Mouse (Mus musculus) embryonic facial prominence, embryonic 14.5 days (tissue): ENCODE measurements around the gene Agbl5. TPM values are rescaled to one million over a fixed set of nuclear protein-coding genes. Genes with fewer than 3 reads are reported as not detected.

Source experiments
- ATAC-seq: fragments of 200-750 bp; cut with Nextera tagmentation; 2 replicates; pipeline ENCODE4 v1.8.0; 2017; ENCODE audit warnings: low read depth, moderate number of reproducible peaks, moderate TSS enrichment
- DNase-seq: peaks from one replicate; pipeline ENCODE4 v3.0.0-alpha.2; 2015; ENCODE audit warnings: low spot score
- H3K27ac ChIP-seq: fragments of 300-500 bp; sonication (generic); replicated peaks from 2 replicates; pipeline ENCODE4 v1.5.1; 2014; ENCODE audit warnings: low read depth, mild to moderate bottlenecking, low read length, moderate library complexity
- H3K27me3 ChIP-seq: fragments of 300-500 bp; sonication (generic); replicated peaks from 2 replicates; pipeline ENCODE4 v1.6.1; 2014; ENCODE audit warnings: low read length; ENCODE audit not compliant: control insufficient read depth, insufficient read depth
- H3K36me3 ChIP-seq: fragments of 300-500 bp; sonication (generic); 2 replicates; pipeline ENCODE4 v1.6.1; 2014; ENCODE audit warnings: low read length, mixed read lengths; ENCODE audit not compliant: control insufficient read depth, insufficient read depth
- H3K4me1 ChIP-seq: fragments of 300-500 bp; sonication (generic); 2 replicates; pipeline ENCODE4 v1.6.1; 2014; ENCODE audit warnings: antibody characterized with exemption, low read length; ENCODE audit not compliant: control insufficient read depth, insufficient read depth
- H3K4me2 ChIP-seq: fragments of 300-500 bp; sonication (generic); 2 replicates; pipeline ENCODE4 v1.6.1; 2014; ENCODE audit warnings: low read depth, mild to moderate bottlenecking, low read length, moderate library complexity, mixed read lengths
- H3K4me3 ChIP-seq: fragments of 300-500 bp; sonication (generic); 2 replicates; pipeline ENCODE4 v1.5.1; 2014; ENCODE audit warnings: low read depth, mild to moderate bottlenecking, low read length
- H3K9ac ChIP-seq: fragments of 300-500 bp; sonication (generic); 2 replicates; pipeline ENCODE4 v1.6.1; 2014; ENCODE audit warnings: low read depth, mild to moderate bottlenecking, low read length, moderate library complexity, mixed read lengths
- H3K9me3 ChIP-seq: fragments of 300-500 bp; sonication (generic); 2 replicates; pipeline ENCODE4 v1.6.1; 2016; ENCODE audit warnings: low read length; ENCODE audit not compliant: control insufficient read depth
- WGBS: fragments of 180-500 bp; shearing (Covaris S2); extraction: QIAGEN DNeasy Blood & Tissue Kit; methylation state at CpG from one replicate; pipeline ENCODE4 v1.1.7; 2014; 5-methylcytosine and 5-hydroxymethylcytosine counted together
- polyA plus RNA-seq: library from polyadenylated mRNA; unstranded; fragments of >200 nt; fragmentation: Nextera tagmentation; extraction: Ambion mirVana; gene quantifications from 2 replicates; pipeline ENCODE4 v1.2.1, GENCODE M21; 2014

The Agbl5 gene
- polyA plus RNA-seq, 1 experiment from 2014 or later = 17.4 TPM

DNA sequence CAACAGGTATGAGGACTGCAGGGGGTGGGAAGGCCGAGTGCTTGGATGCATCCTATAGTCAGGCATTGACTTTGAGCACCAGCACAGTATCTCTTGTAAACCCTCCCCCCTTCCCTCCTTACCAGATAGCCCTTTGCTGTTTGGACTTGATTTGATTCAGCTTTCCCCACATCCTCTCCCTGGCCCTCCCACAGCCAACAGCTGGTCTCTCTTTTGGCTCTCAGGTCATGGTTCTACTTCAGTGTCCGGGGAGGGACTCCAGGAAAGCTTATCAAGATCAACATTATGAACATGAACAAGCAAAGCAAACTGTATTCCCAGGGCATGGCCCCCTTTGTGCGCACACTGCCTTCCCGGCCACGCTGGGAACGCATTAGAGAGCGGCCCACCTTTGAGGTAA lies 1.9 kb downstream of the Agbl5 start:
- peak overlapping the region; percentile 79 for H3K9ac ChIP-seq
- peak overlapping the region; percentile 66 for H3K4me3 ChIP-seq
- DNase-seq (no peak), ATAC-seq (no peak)
- H3K27me3 ChIP-seq = no peaks in the 10 kb centered on the region
- H3K4me2 ChIP-seq = peak overlapping the region; percentile 79
- 66% methylated on average over 7 of the region's 7 CpGs for whole genome bisulfite sequencing
- peak overlapping the region; percentile 97 for H3K27ac ChIP-seq
- H3K4me1 ChIP-seq = peaks cover 12% of the 10 kb centered on the region
- no peaks in the 10 kb centered on the region for H3K9me3 ChIP-seq
- H3K36me3 ChIP-seq = peaks cover 46% of the 10 kb centered on the region

DNA sequence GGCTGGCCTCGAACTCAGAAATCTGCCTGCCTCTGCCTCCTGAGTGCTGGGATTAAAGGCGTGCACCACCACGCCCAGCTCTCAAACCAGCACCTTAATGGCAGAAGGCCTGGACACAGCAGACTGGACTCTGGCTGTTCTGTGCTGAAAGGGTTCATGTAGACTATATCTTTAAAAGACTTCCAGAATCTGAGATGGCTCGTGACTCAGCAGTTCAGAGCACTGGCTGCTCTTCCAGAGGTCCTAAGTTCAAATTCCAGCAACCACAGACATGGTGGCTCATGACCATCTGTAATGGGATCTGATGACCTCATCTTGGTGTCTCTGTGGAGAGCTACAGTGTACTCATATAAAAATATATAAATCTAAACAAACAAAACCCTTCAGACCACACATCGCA lies 13.4 kb downstream of the Agbl5 start:
- 91% methylated on average over 5 of the region's 5 CpGs for WGBS
- Histone ChIP-seq H3K4me2 (no peak overlapping the region), H3K36me3 (peaks cover 78% of the 10 kb centered on the region), H3K4me1 (peaks cover 6% of the 10 kb centered on the region; the same call in 1 of the 2 replicates), H3K4me3 (no peak overlapping the region), H3K27ac (no peak overlapping the region), H3K27me3 (no peaks in the 10 kb centered on the region), H3K9me3 (no peaks in the 10 kb centered on the region), H3K9ac (no peak overlapping the region)
- no peak for DNase-seq
- no peak for ATAC-seq

DNA sequence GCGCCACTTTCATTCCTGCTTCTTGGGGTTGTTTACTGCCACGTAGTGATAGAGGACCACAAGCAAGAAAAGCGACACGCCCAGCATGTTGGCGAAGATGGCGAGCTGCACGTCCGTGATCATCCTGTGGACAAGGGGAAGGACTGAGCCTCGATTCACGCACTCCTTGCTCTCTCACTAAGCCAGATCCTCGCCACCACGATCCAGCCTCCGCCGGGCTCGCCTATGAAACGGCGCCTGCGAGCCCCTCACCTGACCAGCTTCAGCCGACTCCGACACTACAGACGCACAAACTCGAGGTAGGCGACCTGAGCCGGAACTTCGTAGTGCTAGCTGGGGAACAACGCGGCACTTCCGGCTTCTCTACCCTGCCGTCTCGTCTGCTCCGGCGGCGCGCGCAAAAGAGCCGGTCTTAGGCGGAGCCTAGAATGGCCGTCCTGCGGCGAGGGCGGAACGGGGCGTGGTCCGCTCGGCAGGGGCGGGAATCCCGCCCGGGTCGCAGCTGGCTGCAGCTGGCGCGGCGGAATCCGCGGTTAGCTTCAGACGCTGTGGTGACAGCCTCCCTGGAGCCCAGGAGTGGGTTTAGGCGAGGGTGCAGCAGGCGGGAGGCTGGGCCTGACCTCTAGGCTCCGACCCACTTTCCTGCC lies 19.0 kb downstream of the Agbl5 start, which contains the start of gene Ost4:
TSS of gene Ost4 (minus strand) at position 376 of the 647 bp plus-strand sequence.
- peaks cover 33% of the 10 kb centered on the region for H3K36me3 ChIP-seq
- ATAC-seq = peak; percentile 96
- H3K4me2 ChIP-seq = peak within 1 kb of the TSS; percentile 96
- peak; percentile 98 for DNase-seq
- H3K9ac ChIP-seq = peak within 1 kb of the TSS; percentile 81
- peak within 1 kb of the TSS; percentile 66 for H3K4me3 ChIP-seq
- no peaks in the 10 kb centered on the region for H3K27me3 ChIP-seq
- peaks cover 50% of the 10 kb centered on the region for H3K4me1 ChIP-seq
- H3K9me3 ChIP-seq = no peaks in the 10 kb centered on the region
- under 1% methylated on average over 42 of the region's 58 CpGs for WGBS
- H3K27ac ChIP-seq = peak within 1 kb of the TSS; percentile 97

DNA sequence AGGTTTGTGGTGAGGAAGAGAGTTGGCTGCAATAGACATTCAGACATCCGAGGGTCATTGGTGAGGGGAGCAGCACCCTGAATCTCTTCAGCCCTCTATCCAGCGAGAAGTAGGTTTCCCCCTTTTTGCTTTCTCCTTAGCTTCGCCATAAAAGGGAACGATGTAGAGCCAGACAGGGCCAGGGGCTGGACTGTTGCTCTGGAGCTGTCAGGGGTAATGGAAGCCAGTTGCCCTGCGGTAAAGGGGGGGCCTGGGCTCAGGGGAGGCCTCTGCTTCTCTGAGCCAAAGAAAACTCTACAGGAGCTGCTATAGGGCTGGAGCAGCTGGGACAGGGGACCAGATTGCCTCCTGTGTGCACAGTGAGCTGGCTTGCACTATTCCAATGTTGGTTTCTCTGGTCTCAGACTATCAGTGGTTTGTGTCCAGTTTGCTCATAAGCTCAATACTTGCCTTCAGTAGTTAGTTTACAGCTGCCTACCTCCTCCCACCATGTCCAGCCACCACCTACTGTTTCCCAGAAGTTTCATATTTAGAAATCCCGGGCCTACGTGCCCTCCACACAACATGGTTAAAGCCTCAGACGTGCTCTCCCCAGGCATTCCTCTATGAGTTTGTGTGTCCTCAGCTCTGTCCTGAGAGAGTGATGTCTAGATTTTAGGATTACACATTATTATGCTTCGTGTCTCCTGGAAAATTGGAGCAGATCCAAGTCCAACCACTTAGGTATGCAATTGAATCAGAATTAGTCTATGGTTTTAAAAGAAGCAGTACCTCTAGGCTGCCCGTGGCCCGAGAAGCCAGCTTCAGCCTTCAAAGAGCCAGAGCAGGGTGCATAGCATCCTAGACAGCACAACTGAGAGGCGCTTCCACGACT lies 20.2 kb downstream of the Agbl5 start:
- ATAC-seq (peak; percentile 48), DNase-seq (peak; percentile 86)
- Histone ChIP-seq H3K36me3 (peaks cover 25% of the 10 kb centered on the region), H3K27me3 (no peaks in the 10 kb centered on the region), H3K9ac (peak overlapping the region; percentile 81), H3K4me3 (peak overlapping the region; percentile 66), H3K4me2 (peak overlapping the region; percentile 96), H3K27ac (peak overlapping the region; percentile 97), H3K9me3 (no peaks in the 10 kb centered on the region), H3K4me1 (peaks cover 55% of the 10 kb centered on the region)
- WGBS = 25% methylated on average over 13 of the region's 13 CpGs

GRCm38 (mm10) chr5:30909300-30909659 lies 20.8 kb downstream of the Agbl5 start:
- H3K4me2 ChIP-seq = peak overlapping the region; percentile 96
- peak overlapping the region; percentile 97 for H3K27ac ChIP-seq
- peaks cover 55% of the 10 kb centered on the region for H3K4me1 ChIP-seq
- H3K9me3 ChIP-seq = no peaks in the 10 kb centered on the region
- H3K27me3 ChIP-seq = no peaks in the 10 kb centered on the region
- peaks cover 19% of the 10 kb centered on the region for H3K36me3 ChIP-seq
- H3K9ac ChIP-seq = no peak overlapping the region
- DNase-seq (no peak), ATAC-seq (no peak)
- 25% methylated on average over 7 of the region's 7 CpGs for WGBS
- no peak overlapping the region for H3K4me3 ChIP-seq

GRCm38 (mm10) chr5:30909863-30910262 lies 21.4 kb downstream of the Agbl5 start:
- no peak overlapping the region for H3K9ac ChIP-seq
- 73% methylated on average over 7 of the region's 7 CpGs for WGBS
- H3K36me3 ChIP-seq = peaks cover 13% of the 10 kb centered on the region

GRCm38 (mm10) chr5:30910481-30910880 lies 22.0 kb downstream of the Agbl5 start:
- DNase-seq = no peak
- H3K9ac ChIP-seq = no peak overlapping the region
- H3K27me3 ChIP-seq = no peaks in the 10 kb centered on the region
- no peak for ATAC-seq
- H3K4me2 ChIP-seq = no peak overlapping the region
- H3K27ac ChIP-seq = peak overlapping the region; percentile 97
- H3K4me3 ChIP-seq = no peak overlapping the region
- H3K9me3 ChIP-seq = no peaks in the 10 kb centered on the region
- H3K4me1 ChIP-seq = peaks cover 55% of the 10 kb centered on the region
- peaks cover 7% of the 10 kb centered on the region for H3K36me3 ChIP-seq

More at GRCm38 (mm10) chr5:30909863-30910262, 21.4 kb downstream of the Agbl5 start:
- peak overlapping the region; percentile 97 for H3K27ac ChIP-seq
- H3K9me3 ChIP-seq = no peaks in the 10 kb centered on the region
- ATAC-seq (no peak), DNase-seq (no peak)
- no peaks in the 10 kb centered on the region for H3K27me3 ChIP-seq
- no peak overlapping the region for H3K4me3 ChIP-seq
- peaks cover 55% of the 10 kb centered on the region for H3K4me1 ChIP-seq
- no peak overlapping the region for H3K4me2 ChIP-seq

GRCm38 (mm10) chr5:30912156-30912555 lies 23.7 kb downstream of the Agbl5 start:
- Histone ChIP-seq H3K36me3 (peaks cover 4% of the 10 kb centered on the region), H3K4me3 (no peak overlapping the region), H3K9me3 (no peaks in the 10 kb centered on the region), H3K4me1 (peaks cover 55% of the 10 kb centered on the region), H3K27ac (peak overlapping the region; percentile 97), H3K9ac (0 out of 2 replicates have a peak overlapping the region, but pooled peaks have one; percentile 73), H3K4me2 (peak overlapping the region; percentile 83; the same call in 1 of the 2 replicates), H3K27me3 (no peaks in the 10 kb centered on the region)
- DNase-seq (no peak), ATAC-seq (no peak)
- whole genome bisulfite sequencing = 27% methylated on average over 5 of the region's 5 CpGs
